In genomic region chr2:148123780-148124179, GRCm38 (mm10) we compare ENCODE assay signal across 16 mouse cellular contexts.
DNase-seq lines count a peak whose midpoint lies in the region; ATAC-seq and TF ChIP-seq lines count a peak whose summit lies in the region.
"Had no signal": no experiment of that assay in that cellular context is flagged by ENCODE, and none has a peak within 500 bp of the region (broad histone marks: within the 10 kb centered on the region; RNA-seq: fewer than 3 reads in every experiment).

No protein-coding gene starts in this region.

- no peak for TF ChIP-seq EP300 in CH12.LX (IDR thresholded peaks at IDR 0.05; ENCODE audit: low read length)

- no peaks in the 10 kb centered on the region for H3K36me3 ChIP-seq in forebrain, postnatal 0 days (ENCODE audit: insufficient read depth)
- H3K36me3 ChIP-seq in forebrain, embryonic 14.5 days (ENCODE audit: control insufficient read depth, insufficient read depth, low read length): no peaks in the 10 kb centered on the region
- no peaks in the 10 kb centered on the region for H3K36me3 ChIP-seq in CH12.LX (replicated peaks in 1 of 2; ENCODE audit: control insufficient read depth in 1 of 2, insufficient read depth in 1 of 2, low read length in 1 of 2)
- H3K36me3 ChIP-seq in heart, embryonic 11.5 days (ENCODE audit: control insufficient read depth, insufficient read depth, low read length): no peaks in the 10 kb centered on the region
- H3K36me3 ChIP-seq: forebrain, embryonic 15.5 days; hindbrain, embryonic 10.5 days; midbrain, embryonic 12.5 days had no signal

- DNase-seq in forebrain, postnatal 0 days: no peak
- no peak for DNase-seq in forebrain, embryonic 14.5 days (ENCODE audit: low spot score)
- DNase-seq in layer of hippocampus, adult 2 months (ENCODE audit: low spot score in 2 of 2): no peak
- DNase-seq in layer of hippocampus, postnatal 10 days (ENCODE audit: low spot score in 2 of 2): no peak
- DNase-seq in CH12.LX (ENCODE audit: extremely low read depth): no peak
- DNase-seq in embryo, embryonic 10.5 days (ENCODE audit: low spot score): peak; percentile 19
- no peak for DNase-seq in right cerebral cortex, postnatal 4 days
- DNase-seq: adrenal gland, adult 8-10 months; B cell, adult 2 months; cerebellum, adult 11-12 months; kidney, adult 9 months; thymus, adult 2 months had no signal

- dilution Hi-C loops in CH12.LX (cut with MboI; ENCODE audit: extremely low pct_ligation_motif_present, extremely low pct_unique_long_range_greater_than_20kb, low sequenced_read_pairs): no loop called here

- no peak for ATAC-seq in forebrain, postnatal 0 days
- no peak for ATAC-seq in forebrain, embryonic 14.5 days
- no peak for ATAC-seq in heart, embryonic 11.5 days (replicated peaks; ENCODE audit: insufficient number of reproducible peaks, low FRiP score, low TSS enrichment)
- ATAC-seq: forebrain, embryonic 15.5 days had no signal

- no peaks in the 10 kb centered on the region for H3K4me1 ChIP-seq in forebrain, postnatal 0 days (ENCODE audit: insufficient read depth)
- no peaks in the 10 kb centered on the region for H3K4me1 ChIP-seq in forebrain, embryonic 14.5 days (ENCODE audit: control insufficient read depth, insufficient read depth, low read length)
- peaks cover 0 to 3% of the 10 kb centered on the region in 2 experiments; a peak in 1 of 4 replicates for H3K4me1 ChIP-seq in CH12.LX (ENCODE audit: control insufficient read depth in 1 of 2, insufficient read depth in 2 of 2)
- H3K4me1 ChIP-seq in heart, embryonic 11.5 days (ENCODE audit: control insufficient read depth, insufficient read depth, low read length): 0 out of 2 replicates have a peak, but pooled peaks cover 3% of the 10 kb centered on the region
- H3K4me1 ChIP-seq: forebrain, embryonic 15.5 days; midbrain, embryonic 12.5 days had no signal

- no peak for TF ChIP-seq POLR2A in CH12.LX (IDR thresholded peaks at IDR 0.05; ENCODE audit: low read depth, low read length)

- no peaks in the 10 kb centered on the region for H3K9me3 ChIP-seq in forebrain, postnatal 0 days (ENCODE audit: low read length)
- H3K9me3 ChIP-seq in forebrain, embryonic 14.5 days (replicated peaks; ENCODE audit: control insufficient read depth, low read length): no peaks in the 10 kb centered on the region
- H3K9me3 ChIP-seq in CH12.LX (replicated peaks; ENCODE audit: low read length): no peaks in the 10 kb centered on the region
- no peaks in the 10 kb centered on the region for H3K9me3 ChIP-seq in heart, embryonic 11.5 days (replicated peaks; ENCODE audit: control insufficient read depth, low read length)
- H3K9me3 ChIP-seq: forebrain, embryonic 15.5 days; hindbrain, embryonic 10.5 days; midbrain, embryonic 12.5 days had no signal

- in situ Hi-C loops in CH12.LX (cut with MboI; ENCODE audit: low pct_ligation_motif_present, low pct_unique_long_range_greater_than_20kb, low sequenced_read_pairs): no loop called here

- H3K4me2 ChIP-seq in forebrain, postnatal 0 days (ENCODE audit: low read depth): no peak overlapping the region
- H3K4me2 ChIP-seq in forebrain, embryonic 14.5 days (ENCODE audit: low read length): no peak overlapping the region
- H3K4me2 ChIP-seq in CH12.LX (ENCODE audit: insufficient read depth, low read depth, poor library complexity, severe bottlenecking): no peak overlapping the region
- H3K4me2 ChIP-seq in heart, embryonic 11.5 days: no peak overlapping the region
- H3K4me2 ChIP-seq: forebrain, embryonic 15.5 days; midbrain, embryonic 12.5 days had no signal

- peak; percentile 11; the same call in 1 of the 2 replicates for TF ChIP-seq RAD21 in CH12.LX (IDR thresholded peaks at IDR 0.05; ENCODE audit: low read depth, low read length)

- no peaks in the 10 kb centered on the region for H3K27me3 ChIP-seq in forebrain, postnatal 0 days (ENCODE audit: insufficient read depth, low read length)
- H3K27me3 ChIP-seq in forebrain, embryonic 14.5 days (replicated peaks; ENCODE audit: control insufficient read depth, insufficient read depth, low read length): no peaks in the 10 kb centered on the region
- H3K27me3 ChIP-seq in CH12.LX (replicated peaks): peaks cover 62% of the 10 kb centered on the region
- H3K27me3 ChIP-seq in heart, embryonic 11.5 days (ENCODE audit: control insufficient read depth, insufficient read depth, low read length): no peaks in the 10 kb centered on the region
- H3K27me3 ChIP-seq: forebrain, embryonic 15.5 days; midbrain, embryonic 12.5 days had no signal

- no peak overlapping the region for H3K4me3 ChIP-seq in forebrain, postnatal 0 days (ENCODE audit: low read depth, low read length)
- H3K4me3 ChIP-seq in forebrain, embryonic 14.5 days (ENCODE audit: low read depth, low read length): no peak overlapping the region
- no peak overlapping the region for H3K4me3 ChIP-seq in layer of hippocampus, adult 2 months
- H3K4me3 ChIP-seq in CH12.LX (replicated peaks in 1 of 3; ENCODE audit: low read depth in 2 of 3, low read length in 2 of 3, poor library complexity in 1 of 3): no peak overlapping the region
- no peak overlapping the region for H3K4me3 ChIP-seq in heart, embryonic 11.5 days (ENCODE audit: low read depth, low read length)
- H3K4me3 ChIP-seq: forebrain, embryonic 15.5 days; hindbrain, embryonic 10.5 days; midbrain, embryonic 12.5 days had no signal

- no peaks in the 10 kb centered on the region for H3K79me2 ChIP-seq in CH12.LX (replicated peaks; ENCODE audit: control insufficient read depth, extremely low read depth, insufficient read depth, poor library complexity, severe bottlenecking)

- no peak overlapping the region for H3K9ac ChIP-seq in forebrain, postnatal 0 days
- no peak overlapping the region for H3K9ac ChIP-seq in forebrain, embryonic 14.5 days (ENCODE audit: low read length)
- H3K9ac ChIP-seq in CH12.LX (ENCODE audit: insufficient read depth, low read depth): no peak overlapping the region
- no peak overlapping the region for H3K9ac ChIP-seq in heart, embryonic 11.5 days (ENCODE audit: low read depth, low read length)
- H3K9ac ChIP-seq: forebrain, embryonic 15.5 days; midbrain, embryonic 12.5 days had no signal

- WGBS in forebrain, postnatal 0 days: 56% methylated on average over 3 of the region's 3 CpGs
- 50% methylated on average over 3 of the region's 3 CpGs for WGBS in forebrain, embryonic 14.5 days
- WGBS in heart, embryonic 11.5 days (ENCODE audit: insufficient replicate concordance): 43% methylated on average over 3 of the region's 3 CpGs

- H3K27ac ChIP-seq in forebrain, postnatal 0 days (ENCODE audit: low read depth, low read length): no peak overlapping the region
- H3K27ac ChIP-seq in forebrain, embryonic 14.5 days (ENCODE audit: low read depth, low read length): no peak overlapping the region
- H3K27ac ChIP-seq in layer of hippocampus, adult 2 months: no peak overlapping the region
- H3K27ac ChIP-seq in CH12.LX (ENCODE audit: insufficient read depth, low read depth): no peak overlapping the region
- no peak overlapping the region for H3K27ac ChIP-seq in heart, embryonic 11.5 days (ENCODE audit: low read depth, low read length)
- H3K27ac ChIP-seq: forebrain, embryonic 15.5 days; hindbrain, embryonic 10.5 days; midbrain, embryonic 12.5 days had no signal

- peak; percentile 52 for TF ChIP-seq CTCF in forebrain, postnatal 0 days (IDR thresholded peaks at IDR 0.05; ENCODE audit: low read depth)
- peak; percentile 70 for TF ChIP-seq CTCF in layer of hippocampus, adult 2 months (conservative IDR thresholded peaks at IDR 0.05)
- peak in 1 of 2 experiments; percentile 54; a peak in 2 of 4 replicates for TF ChIP-seq CTCF in CH12.LX (conservative IDR thresholded peaks at IDR 0.05 in 1 of 2, IDR thresholded peaks at IDR 0.05 in 1 of 2; ENCODE audit: low read depth in 2 of 2, low read length in 2 of 2)

TF ChIP-seq in CH12.LX, 34 proteins besides CTCF, POLR2A, EP300 and RAD21:
- TF ChIP-seq SMC3 (IDR thresholded peaks at IDR 0.05; ENCODE audit: low read depth, low read length): peak; percentile 16; the same call in 1 of the 2 replicates
- TF ChIP-seq NRF1 (IDR thresholded peaks at IDR 0.05; ENCODE audit: low read depth, low read length): no peak
- no peak for TF ChIP-seq IRF4 (IDR thresholded peaks at IDR 0.05; ENCODE audit: low read depth, low read length)
- TF ChIP-seq RCOR1 (conservative IDR thresholded peaks at IDR 0.05; ENCODE audit: low read depth, low read length): no peak
- TF ChIP-seq CHD1 (IDR thresholded peaks at IDR 0.05; ENCODE audit: low read depth, low read length): no peak
- no peak for TF ChIP-seq POLR2AphosphoS2 (IDR thresholded peaks at IDR 0.05; ENCODE audit: low read depth, low read length)
- no peak for TF ChIP-seq ELF1 (IDR thresholded peaks at IDR 0.05; ENCODE audit: low read depth, low read length)
